Mouse (Mus musculus): ENCODE measurements at regions not wholly inside any gene's neighbourhood (a gene's known extent, or its start where the extent isn't known, plus 50 kb on each side); places are given as distances from the start of the nearest gene placed in this dataset.

- TF ChIP-seq HCFC1 (IDR thresholded peaks at IDR 0.05; ENCODE audit: borderline replicate concordance, insufficient read depth, low read length), result no peak
- no peak for TF ChIP-seq MAFK (IDR thresholded peaks at IDR 0.05; ENCODE audit: insufficient read depth, low read depth, low read length)
These were observed 110.3 kb upstream of the Egflam start for GRCm38 (mm10) chr15:7508535-7508934.

Measured in ES-E14 (cell line).